ENCODE assay signal across 8 mouse cellular contexts in the genomic region with DNA sequence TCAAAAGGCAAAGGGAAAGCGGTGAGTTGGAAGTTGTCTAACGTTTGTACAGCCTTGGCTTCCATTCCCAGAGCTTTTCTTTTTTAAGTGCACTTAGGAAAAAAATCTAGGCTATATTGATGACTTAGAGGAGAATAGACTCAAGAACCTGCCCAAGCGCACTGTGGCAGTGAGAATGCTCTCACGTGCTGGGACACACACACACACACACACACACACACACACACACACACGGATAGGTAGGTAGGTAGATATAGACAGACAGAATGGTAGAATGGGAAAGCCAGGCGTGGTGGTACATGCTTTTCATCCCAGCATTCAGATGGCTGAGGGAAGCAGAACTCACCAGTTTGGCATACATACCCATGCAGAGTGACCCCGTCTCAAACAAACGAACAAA. TPM values are rescaled to one million over a fixed set of nuclear protein-coding genes. Genes with fewer than 3 reads are reported as not detected.
DNase-seq lines count a peak whose midpoint lies in the region; ATAC-seq and TF ChIP-seq lines count a peak whose summit lies in the region.

No protein-coding gene starts in this region.

- peak overlapping the region; percentile 92 for H3K27ac ChIP-seq in gastrocnemius, adult 2 months
- no peak overlapping the region for H3K27ac ChIP-seq in neural tube, embryonic 11.5 days (ENCODE audit: low read depth, low read length)
- H3K27ac ChIP-seq in limb, embryonic 15.5 days: peak overlapping the region; percentile 79; the same call in 1 of the 2 replicates

- intact Hi-C loops in gastrocnemius, adult 2 months (cut with DNase I): loop anchor here (5.0 kb wide), 3 partner anchors 92 to 203 kb away; no protein-coding TSS in a partner anchor
- intact Hi-C loops in left cerebral cortex, postnatal 14 days (cut with DNase I): no loop called here

- 63% methylated on average over 8 of the region's 8 CpGs for WGBS in neural tube, embryonic 11.5 days
- WGBS in limb, embryonic 15.5 days: 57% methylated on average over 8 of the region's 8 CpGs

- no peak overlapping the region; the same call in 1 of the 2 replicates for H3K9ac ChIP-seq in neural tube, embryonic 11.5 days (ENCODE audit: low read length)
- peak overlapping the region; percentile 48; the same call in 1 of the 2 replicates for H3K9ac ChIP-seq in limb, embryonic 15.5 days

- no peak for ATAC-seq in neural tube, embryonic 11.5 days (ENCODE audit: insufficient read depth, low FRiP score, low TSS enrichment)
- ATAC-seq in limb, embryonic 15.5 days (ENCODE audit: insufficient number of reproducible peaks, low FRiP score, low TSS enrichment, low read depth): no peak

- no peaks in the 10 kb centered on the region for H3K36me3 ChIP-seq in neural tube, embryonic 11.5 days (ENCODE audit: control insufficient read depth, insufficient read depth, low read length)
- H3K36me3 ChIP-seq in limb, embryonic 15.5 days: no peaks in the 10 kb centered on the region

- no peaks in the 10 kb centered on the region for H3K27me3 ChIP-seq in neural tube, embryonic 11.5 days (ENCODE audit: control insufficient read depth, insufficient read depth, low read length)
- no peaks in the 10 kb centered on the region for H3K27me3 ChIP-seq in limb, embryonic 15.5 days

- H3K4me1 ChIP-seq in neural tube, embryonic 11.5 days (ENCODE audit: control insufficient read depth, insufficient read depth, low read length): peaks cover 5% of the 10 kb centered on the region
- H3K4me1 ChIP-seq in limb, embryonic 15.5 days: peaks cover 32% of the 10 kb centered on the region

- peak overlapping the region; percentile 65 for H3K4me3 ChIP-seq in gastrocnemius, adult 2 months
- H3K4me3 ChIP-seq in neural tube, embryonic 11.5 days (ENCODE audit: low read depth, low read length): 0 out of 2 replicates have a peak overlapping the region, but pooled peaks have one; percentile 39
- peak overlapping the region; percentile 40 for H3K4me3 ChIP-seq in limb, embryonic 15.5 days

- no peaks in the 10 kb centered on the region for H3K9me3 ChIP-seq in neural tube, embryonic 11.5 days (ENCODE audit: control insufficient read depth, low read length)
- no peaks in the 10 kb centered on the region for H3K9me3 ChIP-seq in limb, embryonic 15.5 days

- DNase-seq in gastrocnemius, adult 2 months: no peak
- DNase-seq in gastrocnemius, postnatal 10 days: no peak
- DNase-seq in neural tube, embryonic 11.5 days (ENCODE audit: low spot score): no peak
- no peak for DNase-seq in neural tube, embryonic 10.5 days (ENCODE audit: extremely low spot score, low spot score)
- DNase-seq in right cerebral cortex, adult 18-20 months: no peak
- DNase-seq in adrenal gland, adult 18-20 months (ENCODE audit: low spot score in 2 of 2): no peak
- DNase-seq in left cerebral cortex, postnatal 14 days (ENCODE audit: low spot score in 2 of 2): no peak

- no peak for TF ChIP-seq CTCF in gastrocnemius, adult 2 months (IDR thresholded peaks at IDR 0.05)

- peak overlapping the region; percentile 64 for H3K4me2 ChIP-seq in neural tube, embryonic 11.5 days (ENCODE audit: low read depth)
- peak overlapping the region; percentile 64 for H3K4me2 ChIP-seq in limb, embryonic 15.5 days

RNA-seq across cellular contexts. Expression of a gene that starts 32.3 kb away (rescaled TPM):
- total RNA-seq in gastrocnemius, adult 2 months (2021): 1 to 10 TPM; 3.2 to 3.3 TPM
- total RNA-seq in gastrocnemius, postnatal 10 days (2021): 1 to 10 TPM; 7.0 to 8.0 TPM
- polyA plus RNA-seq in neural tube, embryonic 11.5 days (2014; fragmentation: Nextera tagmentation; extraction: Ambion mirVana): 6.6 and 8.5 TPM in 2 replicates
- 14.5 and 15.3 TPM in 2 replicates for polyA plus RNA-seq in limb, embryonic 15.5 days (2015; fragmentation: Nextera tagmentation; extraction: Ambion mirVana)
- total RNA-seq in adrenal gland, adult 18-20 months (2021): 1 to 10 TPM; 7.4 to 8.2 TPM
- 1 to 10 TPM; 6.7 to 9.2 TPM for total RNA-seq in left cerebral cortex, postnatal 14 days (2021)

RNA-seq across cellular contexts. Expression of a gene that starts 41.3 kb away (rescaled TPM):
- 10 to 100 TPM; 19.7 to 24.7 TPM for total RNA-seq in gastrocnemius, adult 2 months (2021)
- total RNA-seq in gastrocnemius, postnatal 10 days (2021): 10 to 100 TPM; 25.0 to 29.2 TPM
- 31.4 and 35.0 TPM in 2 replicates for polyA plus RNA-seq in neural tube, embryonic 11.5 days (2014; fragmentation: Nextera tagmentation; extraction: Ambion mirVana)
- 29.4 and 30.4 TPM in 2 replicates for polyA plus RNA-seq in limb, embryonic 15.5 days (2015; fragmentation: Nextera tagmentation; extraction: Ambion mirVana)
- total RNA-seq in adrenal gland, adult 18-20 months (2021): 10 to 100 TPM; 16.2 to 25.9 TPM
- 100 to 1,000 TPM; 115 TPM for total RNA-seq in left cerebral cortex, postnatal 14 days (2021)
